Mouse (Mus musculus) ES-E14 (cell line): ENCODE results near the gene Arhgap10.

Experiments used
- CHD2 ChIP-seq: IDR thresholded peaks from 2 replicates; pipeline ENCODE4 v1.6.1; 2014; ENCODE audit warnings: mild to moderate bottlenecking, low read depth, low read length, inconsistent platforms
- ZC3H11A ChIP-seq: IDR thresholded peaks from 2 replicates; pipeline ENCODE4 v1.6.1; 2012; ENCODE audit warnings: low read depth, mild to moderate bottlenecking, inconsistent platforms, low read length, borderline replicate concordance
- ZNF384 ChIP-seq: IDR thresholded peaks from 2 replicates; pipeline ENCODE4 v1.6.1; 2012; ENCODE audit warnings: low read depth, low read length, inconsistent platforms

- TF ChIP-seq ZC3H11A: no peak
- TF ChIP-seq CHD2: no peak
- no peak for TF ChIP-seq ZNF384
Measured at GRCm38 (mm10) chr8:77401934-77402333, 115.8 kb downstream of the Arhgap10 start.
